Mouse (Mus musculus): ENCODE results near the gene Crmp1.

DNA sequence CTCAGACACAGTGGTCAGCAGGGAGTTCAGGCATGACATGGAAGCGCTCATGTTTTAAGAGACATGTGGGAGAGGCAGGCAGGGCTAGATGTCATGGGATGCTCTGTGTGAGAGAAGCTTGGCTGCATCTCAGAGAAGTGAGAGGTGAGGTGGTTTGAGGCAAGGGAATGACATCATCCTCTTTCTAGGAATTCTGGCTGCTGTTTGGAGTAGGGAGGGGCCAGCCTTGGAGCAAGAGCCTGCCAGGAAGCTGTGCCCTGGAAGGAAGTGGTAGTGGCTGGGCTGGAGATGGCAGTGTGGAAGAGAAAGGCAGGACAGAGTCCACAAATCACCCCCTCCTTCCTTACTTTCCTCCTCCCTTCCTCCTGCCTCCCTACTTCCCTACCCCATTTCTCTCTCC is 16.0 kb upstream of the Crmp1 start:
- TF ChIP-seq POLR2A (IDR thresholded peaks at IDR 0.05; ENCODE audit: insufficient read depth, low read depth, low read length) (no peak), EP300 (IDR thresholded peaks at IDR 0.05; ENCODE audit: insufficient read depth, low read depth, low read length) (no peak), CTCF (IDR thresholded peaks at IDR 0.05) (no peak)

Data from heart, adult 2 months (tissue).